Mouse (Mus musculus) brain, embryonic 14.5 days (tissue): Measurements from ENCODE around the gene Tdrd7.

Experiments used
- CTCF ChIP-seq: fragments of 200-500 bp; IDR thresholded peaks from 2 replicates; pipeline ENCODE4 v1.5.1; 2012; ENCODE audit warnings: inconsistent platforms, mild to moderate bottlenecking, moderate library complexity, borderline replicate concordance; ENCODE audit not compliant: insufficient read depth, insufficient read length; ENCODE audit errors: extremely low read depth
- POLR2A ChIP-seq: fragments of 200-500 bp; IDR thresholded peaks from 2 replicates; pipeline ENCODE4 v1.6.1; 2012; ENCODE audit warnings: mild to moderate bottlenecking, inconsistent platforms, borderline replicate concordance; ENCODE audit not compliant: poor library complexity, insufficient read depth, insufficient read length, severe bottlenecking; ENCODE audit errors: extremely low read depth

GRCm38 (mm10) chr4:46039899-46040298 is 74.8 kb downstream of the Tdrd7 start:
- TF ChIP-seq CTCF (no peak), POLR2A (no peak)
